Mouse (Mus musculus): ENCODE results near the gene Trib2. TPM values are rescaled to one million over a fixed set of nuclear protein-coding genes. Genes with fewer than 3 reads are reported as not detected.

The Trib2 gene
- polyA plus RNA-seq, 3 experiments from 2014 or later, result 38.7 to 86.8 (median 66.6) TPM

GRCm38 (mm10) chr12:15760684-15761083 lies 56.0 kb downstream of the Trib2 start:
- no peak for ATAC-seq

- ATAC-seq, result no peak
Measured at GRCm38 (mm10) chr12:15758866-15759265, 57.9 kb downstream of the Trib2 start.

GRCm38 (mm10) chr12:15757351-15757750 lies 59.4 kb downstream of the Trib2 start:
- ATAC-seq, result no peak

GRCm38 (mm10) chr12:15755030-15755690 lies 61.6 kb downstream of the Trib2 start:
- ATAC-seq, result peak; percentile 77

- ATAC-seq, result no peak
Measured at GRCm38 (mm10) chr12:15754602-15755001, 62.1 kb downstream of the Trib2 start.

GRCm38 (mm10) chr12:15749646-15750195 lies 67.0 kb downstream of the Trib2 start:
- ATAC-seq, result no peak

GRCm38 (mm10) chr12:15745752-15746151 lies 71.0 kb downstream of the Trib2 start:
- no peak for ATAC-seq
